Mouse (Mus musculus) heart, postnatal 0 days (tissue): Measurements from ENCODE around the gene Flot1. TPM values are rescaled to one million over a fixed set of nuclear protein-coding genes. Genes with fewer than 3 reads are reported as not detected.

Experiments
- ATAC-seq: fragments of 200-750 bp; cut with Nextera tagmentation; 2 replicates; pipeline ENCODE4 v1.8.0; 2017; ENCODE audit warnings: low read depth, moderate number of reproducible peaks, moderate library complexity; ENCODE audit not compliant: insufficient read depth
- DNase-seq: peaks from one replicate; pipeline ENCODE4 v3.0.0-alpha.2; 2016; ENCODE audit warnings: low spot score
- H3K27ac ChIP-seq: fragments of 300-500 bp; sonication (generic); 2 replicates; pipeline ENCODE4 v1.5.1; 2014; ENCODE audit warnings: low read depth, mild to moderate bottlenecking
- H3K27me3 ChIP-seq: fragments of 300-500 bp; sonication (generic); 2 replicates; pipeline ENCODE4 v1.6.1; 2014; ENCODE audit warnings: low read length, mixed read lengths; ENCODE audit not compliant: control insufficient read depth, insufficient read depth
- H3K36me3 ChIP-seq: fragments of 300-500 bp; sonication (generic); replicated peaks from 2 replicates; pipeline ENCODE4 v1.6.1; 2014; ENCODE audit warnings: low read length, mixed read lengths; ENCODE audit not compliant: control insufficient read depth, insufficient read depth
- H3K4me1 ChIP-seq: fragments of 300-500 bp; sonication (generic); 2 replicates; pipeline ENCODE4 v1.6.1; 2014; ENCODE audit warnings: antibody characterized with exemption; ENCODE audit not compliant: control insufficient read depth, insufficient read depth
- H3K4me2 ChIP-seq: fragments of 300-500 bp; sonication (generic); 2 replicates; pipeline ENCODE4 v1.6.1; 2014; ENCODE audit warnings: low read depth, mild to moderate bottlenecking, low read length, moderate library complexity
- H3K4me3 ChIP-seq: fragments of 300-500 bp; sonication (generic); 2 replicates; pipeline ENCODE4 v1.5.1; 2014; ENCODE audit warnings: low read depth, low read length
- H3K9ac ChIP-seq: fragments of 300-500 bp; sonication (generic); replicated peaks from 2 replicates; pipeline ENCODE4 v1.6.1; 2014; ENCODE audit warnings: low read depth, low read length, mixed read lengths
- H3K9me3 ChIP-seq: fragments of 300-500 bp; sonication (generic); replicated peaks from 2 replicates; pipeline ENCODE4 v1.6.1; 2016; ENCODE audit warnings: low read length; ENCODE audit not compliant: control insufficient read depth
- CTCF ChIP-seq: IDR thresholded peaks from 2 replicates; pipeline ENCODE4 v1.5.1; 2016; ENCODE audit warnings: antibody characterized with exemption, control low read depth, low read depth
- EP300 ChIP-seq: IDR thresholded peaks from 2 replicates; pipeline ENCODE4 v1.6.1; 2016; ENCODE audit warnings: antibody characterized with exemption, low read depth
- WGBS: fragments of 180-500 bp; shearing (Covaris S2); extraction: QIAGEN DNeasy Blood & Tissue Kit; methylation state at CpG from one replicate; pipeline ENCODE4 v1.1.7; 2014; 5-methylcytosine and 5-hydroxymethylcytosine counted together
- polyA plus RNA-seq: library from polyadenylated mRNA; unstranded; fragments of >200 nt; fragmentation: Nextera tagmentation; extraction: Ambion mirVana; gene quantifications from 2 replicates; pipeline ENCODE4 v1.2.1, GENCODE M21; 2015
- total RNA-seq: library from RNA; depleted of rRNA; stranded (reverse); fragments of >200 nt; gene quantifications from 2 replicates; pipeline ENCODE4 v1.2.3, GENCODE M21; 2014; ENCODE audit warnings: low replicate concordance

Flot1 gene
- total and polyA plus RNA-seq, 2 experiments from 2014 or later = 132 to 163 TPM

- H3K4me3 ChIP-seq = no peak overlapping the region
- 0 out of 2 replicates have a peak, but pooled peaks cover 2% of the 10 kb centered on the region for H3K4me1 ChIP-seq
- H3K27ac ChIP-seq = no peak overlapping the region
- H3K9ac ChIP-seq = no peak overlapping the region
- H3K9me3 ChIP-seq = no peaks in the 10 kb centered on the region
- 90% methylated on average over 4 of the region's 4 CpGs for WGBS
- TF ChIP-seq CTCF = no peak
- TF ChIP-seq EP300 = no peak
- H3K4me2 ChIP-seq = no peak overlapping the region
- no peak for DNase-seq
- no peak for ATAC-seq
- H3K27me3 ChIP-seq = no peaks in the 10 kb centered on the region
- no peaks in the 10 kb centered on the region for H3K36me3 ChIP-seq
Measured at GRCm38 (mm10) chr17:35790933-35791332, 32.1 kb upstream of the Flot1 start.

- no peak overlapping the region for H3K4me2 ChIP-seq
- 59% methylated on average over 2 of the region's 2 CpGs for WGBS
- no peak for ATAC-seq
Measured at GRCm38 (mm10) chr17:35792837-35793236, 30.2 kb upstream of the Flot1 start.

DNA sequence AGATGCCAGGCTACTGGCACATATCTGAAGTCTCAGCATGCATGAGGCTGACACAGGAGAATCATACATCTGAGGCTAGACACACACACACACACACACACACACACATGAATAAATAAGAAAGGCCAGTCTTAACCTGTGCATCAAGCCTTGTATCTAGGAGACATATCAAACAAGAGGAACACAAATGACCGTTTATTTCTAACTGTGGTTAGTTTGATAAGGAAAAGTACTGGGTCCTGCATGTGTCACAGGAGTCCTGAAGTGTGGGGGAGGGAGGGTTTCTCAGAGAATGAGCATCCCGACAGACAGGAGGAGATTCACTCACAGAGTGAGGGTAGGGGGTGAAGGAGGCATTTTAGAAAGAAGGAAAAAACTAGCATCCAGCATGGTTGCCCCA is 27.9 kb upstream of the Flot1 start:
- Histone ChIP-seq H3K9ac (no peak overlapping the region), H3K4me2 (no peak overlapping the region), H3K27me3 (no peaks in the 10 kb centered on the region), H3K9me3 (no peaks in the 10 kb centered on the region), H3K27ac (no peak overlapping the region), H3K36me3 (no peaks in the 10 kb centered on the region), H3K4me1 (no peaks in the 10 kb centered on the region), H3K4me3 (no peak overlapping the region)
- no peak for ATAC-seq
- TF ChIP-seq CTCF (no peak), EP300 (no peak)
- no peak for DNase-seq
- WGBS = 15% methylated on average over 2 of the region's 2 CpGs

More at GRCm38 (mm10) chr17:35792837-35793236, 30.2 kb upstream of the Flot1 start:
- no peaks in the 10 kb centered on the region for H3K9me3 ChIP-seq
- no peak overlapping the region for H3K4me3 ChIP-seq
- H3K36me3 ChIP-seq = no peaks in the 10 kb centered on the region
- no peaks in the 10 kb centered on the region for H3K27me3 ChIP-seq
- H3K27ac ChIP-seq = no peak overlapping the region
- TF ChIP-seq EP300 = no peak
- TF ChIP-seq CTCF = no peak
- DNase-seq = no peak
- no peak overlapping the region for H3K9ac ChIP-seq
- H3K4me1 ChIP-seq = no peaks in the 10 kb centered on the region

- 65% methylated on average over 6 of the region's 6 CpGs for WGBS
- no peaks in the 10 kb centered on the region for H3K4me1 ChIP-seq
Measured at GRCm38 (mm10) chr17:35795656-35796055, 27.4 kb upstream of the Flot1 start.

DNA sequence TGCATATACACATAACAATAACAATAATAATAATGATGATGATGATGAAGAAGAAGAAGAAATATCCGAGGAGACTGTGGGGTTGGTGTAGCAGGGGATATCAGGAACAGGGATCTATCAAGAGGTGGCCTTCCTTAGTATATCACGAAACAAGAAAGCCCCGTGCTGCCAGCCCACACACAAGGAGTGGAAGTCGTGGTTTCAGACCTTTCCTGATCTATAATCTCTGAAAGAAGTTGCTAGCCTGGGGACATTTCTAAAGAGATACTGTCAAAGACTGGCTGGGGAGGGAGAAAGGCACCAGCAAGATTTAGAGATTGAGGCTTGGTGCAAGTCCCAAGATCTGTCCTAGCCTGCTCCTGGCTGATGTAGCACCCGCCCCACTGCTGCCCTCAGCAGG is 26.2 kb upstream of the Flot1 start:
- TF ChIP-seq CTCF (no peak), EP300 (no peak)
- DNase-seq = no peak
- ATAC-seq = no peak
- Histone ChIP-seq H3K27me3 (no peaks in the 10 kb centered on the region), H3K4me1 (no peaks in the 10 kb centered on the region), H3K9me3 (no peaks in the 10 kb centered on the region), H3K4me2 (no peak overlapping the region), H3K27ac (no peak overlapping the region), H3K4me3 (no peak overlapping the region), H3K36me3 (no peaks in the 10 kb centered on the region), H3K9ac (no peak overlapping the region)
- 62% methylated on average over 5 of the region's 5 CpGs for WGBS

More at GRCm38 (mm10) chr17:35795656-35796055, 27.4 kb upstream of the Flot1 start:
- no peaks in the 10 kb centered on the region for H3K27me3 ChIP-seq
- no peaks in the 10 kb centered on the region for H3K36me3 ChIP-seq
- no peak for DNase-seq
- H3K9me3 ChIP-seq = no peaks in the 10 kb centered on the region
- H3K9ac ChIP-seq = no peak overlapping the region
- no peak overlapping the region for H3K4me2 ChIP-seq
- H3K4me3 ChIP-seq = no peak overlapping the region
- no peak for ATAC-seq
- TF ChIP-seq CTCF (no peak), EP300 (no peak)
- no peak overlapping the region for H3K27ac ChIP-seq

DNA sequence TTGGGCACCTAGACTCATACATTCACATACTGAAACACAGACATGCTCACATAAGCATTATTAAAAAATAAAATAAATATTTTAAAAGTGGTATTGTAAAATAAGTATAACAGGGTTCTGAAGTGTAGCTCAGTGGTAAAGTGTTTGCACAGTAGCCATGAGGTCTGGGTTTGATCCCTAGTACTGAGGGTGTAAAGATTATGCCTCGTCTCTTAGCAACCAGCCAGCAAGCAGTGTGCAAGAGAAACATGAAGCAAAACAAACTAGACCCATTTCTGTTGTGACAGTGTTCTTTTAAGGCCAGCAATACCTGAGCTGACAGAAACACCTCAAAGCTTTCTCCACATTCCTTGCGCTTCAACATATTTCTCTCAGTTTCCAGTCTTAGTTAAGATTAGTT is 22.1 kb upstream of the Flot1 start:
- Histone ChIP-seq H3K9ac (no peak overlapping the region), H3K36me3 (no peaks in the 10 kb centered on the region), H3K27ac (no peak overlapping the region), H3K27me3 (no peaks in the 10 kb centered on the region), H3K4me2 (no peak overlapping the region), H3K4me1 (peaks cover 8% of the 10 kb centered on the region; the same call in 1 of the 2 replicates), H3K9me3 (no peaks in the 10 kb centered on the region), H3K4me3 (no peak overlapping the region)
- ATAC-seq (no peak), DNase-seq (no peak)
- 82% methylated on average over 2 of the region's 2 CpGs for WGBS
- TF ChIP-seq CTCF = no peak
- no peak for TF ChIP-seq EP300
